Mouse (Mus musculus): ENCODE measurements around the gene Cxcl17.

GRCm38 (mm10) chr7:25369058-25369749, 43.5 kb downstream of the Cxcl17 start, which contains the start of gene Cnfn:
- TF ChIP-seq CHD2 (IDR thresholded peaks at IDR 0.05; ENCODE audit: low read depth, low read length) = no peak
- no peak for TF ChIP-seq ZC3H11A (IDR thresholded peaks at IDR 0.05; ENCODE audit: borderline replicate concordance, low read depth, low read length)
- TF ChIP-seq ZNF384 (IDR thresholded peaks at IDR 0.05; ENCODE audit: low read depth, low read length) = no peak

Data from ES-E14 (cell line).